Mouse (Mus musculus): ENCODE results near the gene Ankrd13d.

Ankrd13d gene

DNA sequence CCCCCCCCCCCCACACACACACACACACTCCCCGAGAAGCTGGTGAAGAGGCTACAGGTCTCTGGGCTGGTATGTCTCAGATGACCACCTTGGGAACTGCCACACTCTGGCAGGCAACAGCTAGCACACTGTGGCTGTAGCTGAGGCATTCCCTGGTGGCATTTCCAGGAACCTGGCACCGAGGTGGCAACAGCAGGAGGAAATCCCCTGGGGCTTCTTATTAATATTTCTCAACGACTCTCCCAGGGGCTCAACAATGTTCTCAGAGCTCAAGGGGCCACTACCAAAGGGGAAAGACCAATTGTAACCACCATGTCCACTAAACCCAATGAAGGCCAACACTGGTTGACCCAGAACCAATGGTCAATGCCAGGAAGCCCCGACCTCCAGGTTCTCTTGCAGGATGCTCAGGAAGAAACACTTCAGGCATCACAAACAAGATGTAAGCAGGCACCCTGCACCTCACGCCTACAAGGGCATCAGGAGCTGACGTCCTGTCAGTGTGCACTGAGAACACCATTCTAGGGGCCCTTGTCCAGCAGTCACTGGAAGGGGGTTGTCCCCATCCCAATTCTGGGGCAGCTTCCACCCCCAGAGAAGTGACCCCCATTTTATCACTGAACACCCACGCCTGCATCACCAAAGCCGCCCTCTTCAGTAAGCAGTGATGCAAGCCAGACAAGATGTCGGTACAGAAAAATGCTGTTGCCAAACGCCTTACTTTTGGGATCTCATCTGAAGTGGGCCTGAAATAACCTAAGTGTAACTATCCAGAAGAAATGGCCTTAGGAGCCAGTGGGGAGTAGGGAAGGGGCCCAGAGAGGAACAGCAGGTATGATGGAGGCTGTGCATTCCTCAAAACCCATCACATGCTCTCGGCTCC lies 18.2 kb upstream of the Ankrd13d start:
- no peak for DNase-seq (ENCODE audit: low spot score)

DNA sequence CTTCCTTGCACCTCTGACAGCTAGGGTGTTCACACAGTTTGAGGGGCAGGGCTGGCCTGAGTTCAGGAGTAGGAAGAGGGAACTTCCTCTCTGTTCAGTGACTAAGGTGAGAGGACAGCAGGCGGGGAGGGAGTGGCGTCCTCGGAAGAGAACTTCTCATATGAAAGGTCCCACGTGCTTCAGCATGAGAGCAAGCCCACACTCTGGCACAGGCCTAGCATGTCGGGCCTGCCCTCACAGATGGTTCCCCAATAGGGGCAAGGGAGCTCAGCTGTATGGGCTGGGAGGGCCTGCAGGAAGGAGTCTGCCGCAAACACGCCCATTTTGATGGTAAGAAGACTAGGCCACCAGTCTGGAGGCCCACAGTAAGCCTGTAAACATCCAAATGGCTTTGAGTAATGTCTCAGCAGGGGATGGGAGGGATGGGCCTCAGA lies 17.4 kb upstream of the Ankrd13d start:
- no peak for DNase-seq (ENCODE audit: low spot score)

DNA sequence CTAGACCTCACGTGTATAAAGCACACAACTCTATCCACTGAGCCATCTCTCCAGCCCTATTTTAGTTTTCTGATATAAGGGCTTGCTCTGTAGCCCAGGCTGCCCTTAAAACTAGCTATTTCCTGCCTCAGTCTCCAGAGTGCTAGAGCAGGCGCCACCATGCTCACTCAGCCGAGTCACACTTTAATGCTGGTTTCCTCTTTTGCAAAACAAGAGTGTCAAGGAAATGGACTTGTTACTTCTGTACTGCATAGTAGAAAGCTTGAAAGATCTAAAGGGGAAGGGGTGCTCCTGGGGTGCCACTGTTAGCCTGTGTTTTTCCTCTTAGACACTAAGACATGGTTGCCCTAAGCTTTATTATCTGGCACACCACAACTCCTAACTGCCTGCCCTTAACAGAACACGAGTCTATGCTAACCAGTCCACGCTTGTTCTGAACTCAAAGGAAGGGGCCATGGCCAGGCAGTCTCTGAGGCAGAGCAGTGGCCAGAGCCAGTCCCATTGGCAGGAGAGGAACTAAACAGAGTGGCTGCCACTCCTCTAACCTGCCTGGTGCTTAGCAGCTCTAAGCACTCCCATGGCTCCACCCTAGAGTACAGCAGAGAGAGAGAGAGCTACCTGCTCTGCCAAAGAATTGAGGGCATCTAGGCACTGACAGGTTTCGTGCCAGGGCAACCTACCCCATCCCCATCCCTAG lies 16.8 kb upstream of the Ankrd13d start:
- no peak for DNase-seq (ENCODE audit: low spot score)

DNA sequence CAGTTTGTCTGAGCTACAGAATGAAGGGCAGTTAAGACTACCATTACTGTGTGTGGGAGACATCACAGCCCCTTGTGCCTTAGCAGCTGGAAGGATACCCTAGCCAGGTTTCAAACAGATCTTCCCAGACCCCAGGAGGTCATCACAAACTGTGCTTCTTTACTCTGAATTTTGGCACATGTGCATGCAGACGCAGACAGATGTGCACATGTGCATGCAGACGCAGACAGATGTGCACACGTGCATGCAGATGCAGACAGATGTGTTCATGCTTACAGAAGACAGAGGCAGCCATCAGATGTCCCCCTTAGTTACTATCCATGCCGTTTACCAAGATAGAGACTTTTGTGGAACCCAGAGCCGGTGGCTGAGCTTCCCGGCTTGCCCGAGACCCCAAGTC lies 16.2 kb upstream of the Ankrd13d start:
- no peak for DNase-seq (ENCODE audit: low spot score)

DNA sequence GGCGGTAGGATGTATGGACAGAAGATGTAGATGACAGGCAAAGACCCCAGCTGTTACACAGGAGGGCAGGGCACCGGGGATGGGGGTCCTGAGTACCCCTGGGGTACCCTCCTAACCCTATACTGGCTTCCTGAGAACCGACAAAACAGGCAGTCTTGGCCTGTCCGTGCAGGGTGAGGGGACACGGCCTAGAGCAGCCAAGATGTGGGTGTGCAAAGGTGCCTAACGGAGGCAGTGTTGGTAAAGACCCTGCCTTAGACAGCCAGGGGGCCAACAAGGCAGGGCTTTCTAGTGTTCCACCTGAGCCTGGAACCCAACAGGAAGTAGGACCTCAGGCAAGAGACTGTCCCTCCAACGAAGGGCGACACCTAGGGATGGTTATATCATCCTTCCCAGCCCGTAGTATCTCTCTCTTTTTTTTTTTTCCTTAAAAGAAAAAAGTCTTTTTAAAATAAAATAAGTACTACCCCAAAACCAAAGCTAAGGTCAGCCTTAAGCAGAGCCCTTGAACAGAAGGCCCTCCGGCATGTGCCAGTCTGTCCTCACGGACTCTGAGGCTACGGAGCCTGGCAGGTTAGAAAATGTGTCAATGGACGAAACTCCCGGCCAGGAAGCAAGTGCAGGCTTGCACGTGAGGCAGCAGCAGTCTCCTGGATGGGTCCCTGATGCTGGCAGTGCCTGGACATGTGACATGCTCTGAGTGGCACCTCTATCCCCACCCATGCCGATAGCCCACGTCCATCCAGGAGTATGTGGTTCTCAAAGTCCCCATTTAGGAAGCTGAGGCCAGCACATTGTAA lies 15.6 kb upstream of the Ankrd13d start:
- DNase-seq (ENCODE audit: low spot score) = no peak

DNA sequence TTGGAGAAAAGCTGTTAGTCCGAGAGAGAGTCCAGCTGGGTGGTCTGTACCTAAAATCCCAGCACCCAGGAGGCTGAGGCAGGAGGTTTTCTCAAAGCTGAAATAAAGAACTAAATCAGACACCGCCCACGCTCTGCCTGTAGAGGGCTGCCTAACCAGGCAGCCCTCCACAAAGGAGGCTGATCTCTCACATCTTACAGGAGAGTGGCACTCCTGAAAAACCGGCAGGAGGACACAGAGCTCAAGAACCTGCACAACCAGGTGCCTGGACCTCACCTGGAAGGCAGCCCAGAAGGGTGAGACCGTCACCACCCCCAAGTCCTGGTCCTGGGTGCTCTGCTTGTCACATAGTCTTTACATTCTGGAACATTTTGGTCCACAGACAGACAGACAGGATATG lies 14.9 kb upstream of the Ankrd13d start:
- DNase-seq (ENCODE audit: low spot score) = no peak

DNA sequence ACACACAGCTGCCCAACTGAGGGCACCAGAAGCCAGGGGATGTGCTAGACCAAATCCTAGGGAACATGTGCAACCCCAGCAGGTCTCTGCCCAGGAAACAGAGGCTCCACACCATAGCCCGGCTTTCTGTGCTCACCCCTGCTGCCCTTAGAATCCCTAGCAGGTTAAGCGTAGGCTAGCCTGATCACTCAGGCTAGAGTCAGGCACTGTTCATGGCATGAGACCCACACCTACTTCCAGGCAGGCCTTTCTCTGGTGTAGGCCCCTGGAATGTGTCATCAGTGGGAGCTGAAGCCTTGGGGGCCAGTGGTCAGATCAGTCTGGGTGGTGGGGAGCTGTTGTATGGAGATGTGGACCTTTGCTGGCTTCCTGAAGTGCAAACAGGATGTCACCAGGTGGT lies 13.7 kb upstream of the Ankrd13d start:
- no peak for DNase-seq (ENCODE audit: low spot score)

DNA sequence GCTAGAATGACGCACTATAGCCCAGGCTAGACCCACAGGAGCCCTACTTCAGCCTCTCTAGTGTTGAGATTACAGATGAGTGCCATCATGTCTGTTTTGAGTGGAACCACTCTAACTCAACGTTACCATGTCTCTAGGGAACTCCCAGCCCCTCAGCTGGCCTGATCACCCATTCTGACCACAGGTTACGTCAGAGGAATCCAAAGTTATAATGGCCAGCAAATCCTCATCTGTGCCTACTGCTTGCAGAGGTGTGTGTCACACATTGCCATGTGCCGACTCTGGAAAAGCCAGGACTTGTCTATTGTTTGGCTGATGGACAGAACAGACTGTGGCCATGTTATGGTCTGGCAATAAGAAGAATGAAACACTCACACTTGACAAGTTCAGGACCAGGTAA lies 12.5 kb upstream of the Ankrd13d start:
- no peak for DNase-seq (ENCODE audit: low spot score)

DNA sequence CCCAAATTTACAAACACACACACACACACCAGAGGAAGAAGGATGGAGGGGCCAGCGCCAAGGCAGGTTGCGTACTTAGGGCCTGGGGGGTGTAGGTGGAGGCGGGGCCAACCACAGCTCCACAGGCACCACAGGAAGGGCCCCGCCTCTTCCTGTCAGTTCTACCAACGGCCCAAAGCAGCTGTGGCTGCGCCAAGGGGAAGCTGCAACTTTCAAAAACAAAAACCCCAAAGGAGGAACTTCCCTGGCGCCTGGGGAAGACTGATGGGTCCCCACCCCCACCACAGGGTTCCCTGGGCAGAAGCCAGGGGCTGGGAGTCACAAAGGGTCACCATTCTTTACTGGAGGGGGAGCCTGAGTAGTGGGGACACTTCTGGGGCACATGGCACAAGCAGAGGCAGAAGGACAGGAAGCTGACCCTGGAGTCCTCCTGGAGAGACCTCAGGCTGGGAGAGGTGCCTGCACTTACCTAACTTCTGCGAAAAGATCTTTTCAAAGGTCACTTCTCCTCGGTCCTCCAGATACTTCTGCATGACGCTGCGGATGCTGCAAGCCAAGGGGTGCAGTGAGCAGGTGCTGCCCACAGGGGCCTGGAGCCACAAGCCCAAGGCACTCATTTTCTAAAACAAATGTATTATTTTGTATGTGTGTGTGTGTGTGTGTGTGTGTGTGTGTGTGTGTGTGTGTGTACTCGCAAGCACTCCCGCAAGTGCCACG lies 11.6 kb upstream of the Ankrd13d start:
- no peak for DNase-seq (ENCODE audit: low spot score)

DNA sequence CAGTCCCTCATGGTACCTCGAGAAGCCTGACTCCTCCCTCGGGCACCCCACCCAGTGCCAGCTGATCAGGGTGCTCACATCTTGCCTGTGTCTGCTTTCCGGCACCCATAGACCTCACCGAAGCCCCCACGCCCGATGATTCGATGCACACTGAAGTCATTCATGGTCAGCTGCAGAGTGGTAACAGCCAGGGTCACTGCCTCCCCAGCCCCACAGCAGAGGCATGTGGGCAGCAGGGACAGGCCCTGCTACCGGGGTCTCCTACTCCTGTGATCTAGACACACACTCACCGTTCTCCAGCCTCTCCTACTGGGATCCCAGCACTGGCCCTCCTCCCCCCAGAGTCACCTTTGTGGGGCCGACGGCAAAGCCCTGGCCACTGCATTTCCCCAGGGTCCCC lies 8.2 kb upstream of the Ankrd13d start:
- no peak for DNase-seq (ENCODE audit: low spot score)

DNA sequence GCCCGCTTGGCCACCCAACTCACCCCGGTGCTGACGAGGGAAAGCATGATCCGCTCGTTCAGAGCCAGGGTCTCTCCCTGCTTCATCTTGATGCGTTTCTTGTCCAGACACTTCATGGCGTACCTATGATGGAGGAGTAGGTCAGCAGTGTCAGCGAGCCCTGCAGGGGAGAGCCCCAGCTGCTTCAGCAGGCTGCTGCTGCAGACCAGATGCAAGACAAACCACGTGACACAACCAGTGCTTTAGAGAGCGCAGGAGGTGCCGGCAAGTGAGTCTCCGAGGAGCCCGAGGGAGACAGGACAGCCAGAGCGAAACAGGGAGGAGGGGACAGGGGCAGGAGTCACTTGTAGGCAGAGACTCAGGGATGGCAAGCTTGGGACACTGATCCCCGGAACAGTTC lies 7.8 kb upstream of the Ankrd13d start:
- no peak for DNase-seq (ENCODE audit: low spot score)

DNA sequence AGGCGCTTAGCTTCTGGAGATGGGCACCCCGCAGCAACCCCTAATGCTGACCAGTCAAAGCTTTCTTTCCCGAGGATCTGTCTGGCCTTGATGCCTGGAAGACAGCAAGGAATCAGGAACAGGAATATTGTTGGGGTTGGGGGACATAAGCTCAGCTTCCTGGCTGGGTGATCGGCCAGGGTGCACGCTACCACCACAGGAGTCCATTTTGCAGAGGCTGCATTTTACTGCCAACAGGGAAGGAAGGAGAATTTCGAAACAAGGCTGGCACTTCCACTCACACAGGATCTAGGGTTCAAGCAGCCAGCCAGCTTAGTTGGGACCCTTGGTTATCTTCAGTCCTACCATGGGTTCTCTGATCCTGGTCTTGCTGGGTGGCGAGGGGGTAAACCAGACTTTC lies 716 bp upstream of the Ankrd13d start:
- no peak for DNase-seq (ENCODE audit: low spot score)

DNA sequence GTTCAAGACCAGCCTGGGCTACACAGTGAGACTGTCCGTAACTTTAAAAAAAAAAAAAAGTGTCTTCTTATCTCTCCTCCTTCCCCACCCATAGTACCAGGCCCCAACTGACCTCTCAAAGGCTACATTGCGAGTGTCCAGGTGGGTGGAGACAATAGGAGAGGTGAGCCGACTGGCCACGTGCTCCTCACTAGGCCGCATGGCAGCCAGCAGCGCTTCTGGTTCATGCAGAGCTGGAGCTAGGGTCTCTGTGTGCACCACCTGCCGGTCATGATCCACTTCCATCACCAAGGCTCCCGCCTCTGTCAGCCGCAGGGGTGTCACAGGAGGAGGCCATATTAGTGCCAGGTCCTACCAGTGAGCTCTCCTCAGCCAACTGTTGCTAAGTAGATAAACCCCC lies 2.5 kb downstream of the Ankrd13d start:
- no peak for DNase-seq (ENCODE audit: low spot score)

DNA sequence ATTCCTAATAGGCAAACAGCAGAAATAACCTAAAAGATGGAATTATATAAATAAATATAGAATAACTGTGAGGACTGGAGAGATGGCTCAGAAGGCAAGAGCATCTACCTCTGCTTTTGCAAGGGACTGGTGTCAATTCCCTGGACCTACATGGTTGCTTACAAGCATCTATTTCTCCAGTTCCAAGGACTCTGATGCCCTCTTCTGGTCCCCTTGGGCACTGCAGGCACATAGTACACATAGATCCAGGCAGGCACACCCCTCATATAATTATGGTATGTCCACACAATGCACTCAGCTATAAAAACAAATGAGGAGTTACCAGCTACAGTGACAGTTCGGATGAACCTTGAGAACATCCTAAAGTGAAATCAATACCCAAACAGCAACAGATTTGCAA lies 3.5 kb downstream of the Ankrd13d start:
- no peak for DNase-seq (ENCODE audit: low spot score)

DNA sequence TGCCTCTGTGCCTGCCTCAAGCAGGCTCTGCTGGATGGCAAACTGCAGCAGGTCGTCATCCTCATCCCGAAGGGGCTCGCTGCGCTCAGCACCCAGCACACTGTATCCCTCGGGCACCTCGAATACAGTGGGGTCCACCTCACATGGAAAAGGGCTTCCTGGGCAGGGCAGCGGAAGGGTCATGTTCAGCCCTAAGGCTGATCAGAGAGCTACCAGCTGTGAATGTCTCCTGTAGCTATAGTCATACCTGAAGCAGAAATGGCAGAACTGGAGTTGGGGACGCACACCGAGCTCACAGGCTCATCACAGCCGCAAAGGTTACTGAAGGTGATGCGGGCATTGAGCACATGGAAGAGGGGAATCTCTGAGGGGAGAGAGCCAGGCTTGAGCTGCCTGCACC lies 12.0 kb downstream of the Ankrd13d start:
- no peak for DNase-seq (ENCODE audit: low spot score)

DNA sequence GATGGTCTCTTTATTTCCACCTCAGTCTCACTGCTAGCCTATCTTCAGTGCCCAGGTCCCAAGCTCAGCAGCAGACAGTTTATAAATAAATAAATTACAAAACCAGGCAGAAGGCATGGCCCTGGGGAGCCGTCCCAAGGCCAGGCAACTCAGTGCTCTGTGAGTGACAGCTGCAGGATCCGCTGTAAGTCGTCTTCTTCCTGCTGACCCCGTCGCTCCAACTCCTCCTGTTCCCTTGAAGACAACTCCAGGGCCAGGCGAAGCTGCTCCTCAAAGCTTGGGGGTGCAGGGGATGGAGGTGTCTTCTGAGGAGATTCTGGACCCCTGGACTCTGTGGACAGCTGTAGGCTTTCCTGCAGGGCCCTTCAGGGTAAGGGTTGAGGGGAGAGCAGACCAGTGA lies 12.8 kb downstream of the Ankrd13d start:
- DNase-seq (ENCODE audit: low spot score) = no peak

DNA sequence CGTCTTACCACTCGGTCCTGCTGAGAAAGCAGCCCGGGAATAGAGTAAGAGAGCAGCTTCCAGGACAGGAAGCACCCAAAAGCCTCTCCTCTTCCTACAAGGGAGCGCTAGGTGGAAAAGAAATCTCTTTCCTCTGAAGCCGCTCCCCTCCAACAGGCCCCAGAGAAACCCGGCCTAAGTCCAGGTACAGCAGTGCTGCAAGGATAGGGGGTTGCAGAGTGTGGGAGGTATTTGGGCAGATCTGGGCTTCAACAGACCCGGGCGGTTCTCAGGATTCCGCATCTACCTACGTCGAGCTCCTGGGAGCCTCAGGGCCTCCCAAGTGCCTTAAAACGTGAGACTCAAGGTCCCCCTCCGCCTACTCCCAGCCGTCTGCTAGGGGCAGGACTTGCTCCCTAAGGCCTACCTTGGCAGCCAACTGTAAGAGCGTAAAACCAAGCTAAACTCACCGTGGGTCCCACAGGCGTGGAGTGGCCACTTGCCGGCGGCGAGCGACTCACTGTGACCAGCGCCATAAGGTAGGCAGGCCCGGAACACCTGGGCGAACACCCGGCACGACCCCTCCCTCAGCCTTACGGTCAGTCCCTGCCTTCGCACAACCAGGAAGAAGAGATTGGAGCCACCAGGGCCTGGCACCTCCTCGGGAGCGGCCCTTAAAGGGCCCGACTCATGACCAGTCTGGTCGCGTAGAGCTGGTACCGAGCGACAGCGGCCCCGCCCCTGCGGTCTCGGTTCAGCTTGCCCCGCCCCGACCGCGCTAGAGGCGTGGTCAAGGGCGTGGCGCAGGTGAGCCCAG lies 14.2 kb downstream of the Ankrd13d start, which contains the start of gene Ssh3:
Gene Ssh3, minus strand, starts transcription at position 615 of the 796 bp plus-strand sequence.
- peak; percentile 73 for DNase-seq (ENCODE audit: low spot score)

DNA sequence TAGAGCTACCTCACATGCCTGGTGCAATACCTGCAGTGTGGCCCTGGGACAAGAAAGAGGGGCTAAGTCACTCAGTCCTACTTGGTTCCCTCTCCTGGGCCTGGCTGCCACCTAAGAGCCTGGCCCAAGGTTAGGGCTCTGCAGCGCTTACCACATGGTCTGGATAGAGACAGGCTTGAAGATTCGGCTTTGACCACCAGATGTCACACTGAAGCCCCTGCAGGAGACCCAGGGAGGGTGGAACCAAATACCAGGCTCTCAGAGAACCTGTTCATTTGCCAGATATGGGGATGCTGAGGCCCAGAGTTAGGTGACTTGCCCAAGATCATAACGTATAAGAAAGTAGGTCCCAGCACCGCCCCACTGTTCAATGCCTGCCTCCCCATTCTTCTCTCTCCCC lies 17.0 kb downstream of the Ankrd13d start:
- no peak for DNase-seq (ENCODE audit: low spot score)

DNA sequence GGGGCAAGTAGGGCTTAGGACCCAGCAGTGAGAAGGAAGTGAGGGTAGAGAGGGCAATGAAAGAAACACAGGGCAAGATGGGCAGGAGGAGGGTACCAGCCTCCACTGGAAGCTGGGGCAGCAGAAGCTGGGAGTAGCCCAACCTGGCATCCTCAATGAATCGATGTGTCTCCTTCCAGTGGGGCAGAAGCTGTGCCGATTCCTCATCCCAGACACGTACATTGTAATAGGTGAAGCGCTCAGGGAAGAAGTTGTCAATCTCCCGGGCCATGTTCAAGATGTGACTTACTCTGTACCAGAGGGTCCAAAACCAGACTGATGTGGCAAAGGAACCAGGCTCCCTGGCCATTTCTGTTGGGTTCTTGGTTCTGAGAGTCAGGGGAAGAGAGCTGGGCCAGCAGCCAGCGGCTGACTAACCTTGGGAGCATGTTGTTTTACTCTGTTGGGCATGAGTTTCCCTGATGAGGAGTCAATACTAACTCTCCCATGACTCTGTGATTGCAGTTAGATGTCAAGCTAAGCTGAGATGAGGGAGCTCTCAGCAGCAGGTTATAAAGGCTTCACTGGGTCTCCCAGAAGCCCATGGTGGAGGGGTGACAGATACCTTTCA lies 18.7 kb downstream of the Ankrd13d start:
- DNase-seq (ENCODE audit: low spot score) = no peak

DNA sequence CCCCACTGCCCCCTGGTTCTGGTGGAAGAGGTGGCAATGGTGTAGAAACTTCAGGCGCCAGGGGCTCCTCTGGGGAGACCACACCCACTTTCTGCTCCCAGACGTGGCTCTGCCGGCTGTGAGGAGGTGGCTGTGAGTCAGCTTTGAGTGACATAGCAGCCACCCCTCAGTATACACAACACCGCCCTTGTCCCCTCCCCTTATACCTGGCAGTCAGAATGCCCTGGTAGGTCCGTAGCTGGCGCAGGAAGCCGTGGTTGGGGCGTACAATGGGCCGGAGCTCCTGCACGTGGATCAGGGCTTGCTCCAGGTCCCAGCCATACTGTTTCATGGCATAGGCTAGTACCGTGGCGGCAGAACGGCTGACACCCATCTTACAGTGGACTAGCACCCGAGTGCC lies 19.2 kb downstream of the Ankrd13d start:
- no peak for DNase-seq (ENCODE audit: low spot score)

DNA sequence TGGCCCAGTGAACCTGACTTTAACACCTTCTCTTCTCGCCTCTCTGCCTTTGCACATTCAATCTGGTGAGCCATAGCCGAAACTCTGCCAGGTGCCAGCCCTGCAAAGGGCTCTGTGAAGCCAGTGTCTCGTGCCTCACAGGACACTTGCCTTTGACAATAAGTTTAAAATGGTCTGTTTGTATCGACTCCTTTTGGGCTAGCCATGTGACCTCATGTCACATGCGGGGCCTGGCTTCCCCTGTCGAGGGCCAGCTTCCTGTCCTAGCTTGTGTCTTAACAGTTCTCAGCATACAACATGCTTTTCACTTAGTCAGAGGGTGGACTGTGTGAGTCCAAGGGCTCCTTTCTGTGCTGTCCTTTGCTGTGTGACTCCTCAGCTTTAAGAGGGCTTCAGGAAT lies 20.2 kb downstream of the Ankrd13d start:
- DNase-seq (ENCODE audit: low spot score) = no peak

Data from urinary bladder, postnatal 25 days (tissue).